Mouse (Mus musculus) induced T-regulatory cell, adult 2 months (primary cell): Measurements from ENCODE around the gene Cfdp1.
"Not testable (repeated sequence)": the region's sequence is repeated elsewhere in the genome, so short reads cannot be mapped to it uniquely, and the experiment has no call there.

Source experiments
- DNase-seq: peaks from one replicate; pipeline ENCODE4 v3.0.0-alpha.2; 2012; ENCODE audit warnings: low read depth

The Cfdp1 gene

GRCm38 (mm10) chr8:111855977-111856376, 1.9 kb upstream of the Cfdp1 start:
- DNase-seq: no peak

- DNase-seq: not testable (repeated sequence)
Observed at GRCm38 (mm10) chr8:111853219-111853618, 872 bp downstream of the Cfdp1 start.

GRCm38 (mm10) chr8:111846746-111847145, 7.3 kb downstream of the Cfdp1 start:
- no peak for DNase-seq

- DNase-seq: peak; percentile 57
Observed at GRCm38 (mm10) chr8:111835540-111835939, 18.6 kb downstream of the Cfdp1 start.

GRCm38 (mm10) chr8:111834011-111834410, 20.1 kb downstream of the Cfdp1 start:
- no peak for DNase-seq

GRCm38 (mm10) chr8:111832983-111833382, 21.1 kb downstream of the Cfdp1 start:
- no peak for DNase-seq

GRCm38 (mm10) chr8:111831996-111832395, 22.1 kb downstream of the Cfdp1 start:
- DNase-seq: no peak

- DNase-seq: no peak
Observed at GRCm38 (mm10) chr8:111828595-111828994, 25.5 kb downstream of the Cfdp1 start.

- peak; percentile 37 for DNase-seq
Observed at GRCm38 (mm10) chr8:111825219-111825618, 28.9 kb downstream of the Cfdp1 start.

GRCm38 (mm10) chr8:111824334-111824733, 29.8 kb downstream of the Cfdp1 start:
- peak; percentile 29 for DNase-seq

- peak; percentile 93 for DNase-seq
Observed at GRCm38 (mm10) chr8:111821199-111821598, 32.9 kb downstream of the Cfdp1 start.

GRCm38 (mm10) chr8:111820691-111821090, 33.4 kb downstream of the Cfdp1 start:
- no peak for DNase-seq

- DNase-seq: no peak
Observed at GRCm38 (mm10) chr8:111820018-111820417, 34.1 kb downstream of the Cfdp1 start.

GRCm38 (mm10) chr8:111818556-111818955, 35.5 kb downstream of the Cfdp1 start:
- no peak for DNase-seq

- DNase-seq: no peak
Observed at GRCm38 (mm10) chr8:111815078-111815477, 39.0 kb downstream of the Cfdp1 start.

- DNase-seq: peak; percentile 85
Observed at GRCm38 (mm10) chr8:111813818-111814217, 40.3 kb downstream of the Cfdp1 start.

GRCm38 (mm10) chr8:111812835-111813234, 41.3 kb downstream of the Cfdp1 start:
- DNase-seq: no peak

GRCm38 (mm10) chr8:111810656-111811336, 43.3 kb downstream of the Cfdp1 start:
- peak; percentile 54 for DNase-seq

- no peak for DNase-seq
Observed at GRCm38 (mm10) chr8:111808891-111809622, 45.0 kb downstream of the Cfdp1 start.

- no peak for DNase-seq
Observed at GRCm38 (mm10) chr8:111808006-111808405, 46.1 kb downstream of the Cfdp1 start.

GRCm38 (mm10) chr8:111803362-111803761, 50.7 kb downstream of the Cfdp1 start:
- DNase-seq: no peak

- no peak for DNase-seq
Observed at GRCm38 (mm10) chr8:111802256-111802655, 51.8 kb downstream of the Cfdp1 start.

- DNase-seq: no peak
Observed at GRCm38 (mm10) chr8:111801456-111801855, 52.6 kb downstream of the Cfdp1 start.
